ENCODE assay signal across 16 mouse cellular contexts in genomic region chr14:76051966-76052365, GRCm38 (mm10).
"Had no signal": no experiment of that assay in that cellular context is flagged by ENCODE, and none has a peak within 500 bp of the region (broad histone marks: within the 10 kb centered on the region; RNA-seq: fewer than 3 reads in every experiment).

No protein-coding gene starts in this region.

- H3K27ac ChIP-seq: lung, embryonic 15.5 days; macrophage; midbrain, embryonic 13.5 days; midbrain, embryonic 15.5 days; neural tube, embryonic 12.5 days; stomach, embryonic 15.5 days; stomach, postnatal 0 days had no signal

- H3K4me3 ChIP-seq: lung, embryonic 15.5 days; megakaryocyte, embryonic 14.5 days; midbrain, embryonic 13.5 days; midbrain, embryonic 15.5 days; neural tube, embryonic 12.5 days; stomach, embryonic 15.5 days had no signal

- H3K9ac ChIP-seq: lung, embryonic 15.5 days; midbrain, embryonic 13.5 days; midbrain, embryonic 15.5 days; neural tube, embryonic 12.5 days; stomach, embryonic 15.5 days had no signal

- H3K36me3 ChIP-seq: lung, embryonic 15.5 days; midbrain, embryonic 13.5 days; midbrain, embryonic 15.5 days; neural tube, embryonic 12.5 days; stomach, embryonic 15.5 days had no signal

- H3K9me3 ChIP-seq: lung, embryonic 15.5 days; megakaryocyte, embryonic 14.5 days; midbrain, embryonic 13.5 days; midbrain, embryonic 15.5 days; neural tube, embryonic 12.5 days; stomach, embryonic 15.5 days had no signal

- DNase-seq: lung, adult 2 months; lung, postnatal 14 days; lung, postnatal 36 days; right cerebral cortex, postnatal 14 days; thymus, adult 2 months; thymus, postnatal 25 days; thymus, postnatal 4 days had no signal

- H3K4me2 ChIP-seq: lung, embryonic 15.5 days; midbrain, embryonic 11.5 days; midbrain, embryonic 13.5 days; midbrain, embryonic 15.5 days; neural tube, embryonic 12.5 days; stomach, embryonic 15.5 days had no signal

- H3K27me3 ChIP-seq: lung, embryonic 15.5 days; midbrain, embryonic 13.5 days; midbrain, embryonic 15.5 days; neural tube, embryonic 12.5 days; stomach, embryonic 15.5 days had no signal

- H3K4me1 ChIP-seq: lung, embryonic 15.5 days; megakaryocyte, embryonic 14.5 days; midbrain, embryonic 13.5 days; midbrain, embryonic 15.5 days; neural tube, embryonic 12.5 days; stomach, embryonic 15.5 days had no signal
